Mouse (Mus musculus): Measurements from ENCODE around the gene Olfr1134.
"Not testable (repeated sequence)": the region's sequence is repeated elsewhere in the genome, so short reads cannot be mapped to it uniquely, and the experiment has no call there.

The Olfr1134 gene

DNA sequence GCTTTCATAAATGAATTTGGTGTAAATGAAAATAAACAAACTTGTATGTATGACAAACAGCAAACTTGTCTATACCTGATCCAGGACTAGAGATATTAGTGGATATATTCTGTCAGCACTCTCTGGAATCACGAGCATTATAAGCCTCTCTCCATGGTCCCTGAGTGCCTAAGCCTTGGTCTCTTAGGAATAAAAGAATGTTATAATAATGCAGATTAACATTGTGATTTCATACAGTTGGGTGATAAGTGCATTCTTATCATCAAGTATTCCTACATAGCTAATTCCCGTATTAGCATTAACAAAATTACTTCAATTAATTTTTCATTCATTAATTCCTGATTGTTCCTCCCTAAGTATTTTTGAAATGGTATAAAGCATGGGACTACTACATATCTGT, at the start of gene Olfr1134:
Olfr1134 (minus strand) TSS at position 101 of the 400 bp plus-strand sequence.
- DNase-seq (ENCODE audit: low read depth, low spot score): no peak

DNA sequence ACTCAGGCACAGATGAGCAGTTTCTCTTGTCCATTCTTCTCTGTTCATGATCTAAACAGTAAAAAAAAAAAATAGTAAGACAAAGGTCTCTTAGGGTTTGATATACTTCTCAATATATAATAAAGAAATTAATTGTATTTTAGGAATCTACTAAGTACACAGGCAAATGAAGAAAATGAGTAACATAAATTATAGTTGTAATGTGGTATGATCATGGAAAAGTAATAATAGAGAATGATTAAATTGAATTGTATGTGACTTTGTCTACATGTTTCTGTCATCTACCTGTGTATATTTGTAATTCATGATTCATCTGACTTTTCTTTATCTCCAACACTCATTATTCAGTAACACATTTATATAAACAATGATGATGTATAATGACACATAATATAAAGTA, 35.6 kb upstream of the Olfr1134 start, which contains the start of gene Olfr1136:
Olfr1136 (minus strand) TSS at position 101 of the 400 bp plus-strand sequence.
- no peak for DNase-seq (ENCODE audit: low read depth, low spot score)

DNA sequence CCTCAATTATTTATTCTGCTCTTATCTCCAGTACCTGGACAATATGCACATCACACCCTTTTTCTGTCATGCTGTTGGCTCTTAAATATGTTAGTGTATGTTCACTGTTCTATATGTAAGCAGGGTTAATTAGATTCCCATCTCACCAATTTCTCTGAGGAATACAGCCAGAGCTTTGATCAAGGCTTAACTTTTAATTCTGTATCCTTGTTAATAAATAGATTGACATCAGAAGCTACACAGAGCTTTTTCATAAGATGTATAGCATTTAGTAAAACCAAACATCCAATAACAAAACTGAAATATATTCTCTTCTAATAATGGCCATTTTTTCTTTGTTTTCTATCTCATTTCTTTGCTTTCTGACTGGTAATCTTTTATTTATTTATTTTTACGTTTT, 15.3 kb upstream of the Olfr1134 start, which contains the start of gene Olfr1135:
Olfr1135 (minus strand) TSS at position 101 of the 400 bp plus-strand sequence.
- no peak for DNase-seq (ENCODE audit: low read depth, low spot score)

- DNase-seq (ENCODE audit: low read depth, low spot score): no peak
Observed at GRCm38 (mm10) chr2:87647274-87647673, 11.0 kb downstream of the Olfr1134 start, which contains the start of gene Olfr1133. Gene Olfr1133 (minus strand): TSS chr2:87647374.

- DNase-seq (ENCODE audit: low read depth, low spot score): no peak
Observed at GRCm38 (mm10) chr2:87642441-87642840, 15.8 kb downstream of the Olfr1134 start.

DNA sequence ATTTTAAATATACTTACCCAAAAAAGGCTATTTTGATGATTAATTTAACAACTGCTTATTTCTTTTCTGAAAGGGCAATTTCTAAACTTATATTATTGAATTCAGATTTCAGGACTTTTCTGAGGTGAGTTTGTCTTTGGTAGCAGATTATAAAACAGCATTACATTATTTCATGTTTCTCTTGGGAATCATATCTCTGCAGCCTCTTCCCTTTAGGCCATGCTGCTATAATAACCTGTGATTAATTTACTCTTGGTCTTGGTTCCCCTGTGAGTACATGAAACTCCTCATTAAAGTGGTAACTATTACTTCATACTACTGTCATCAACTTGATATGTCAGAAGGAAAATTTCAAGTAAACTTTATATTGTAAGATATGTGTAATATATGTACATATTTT, 20.8 kb downstream of the Olfr1134 start, which contains the start of gene Olfr1132:
Olfr1132 (minus strand) TSS at position 101 of the 400 bp plus-strand sequence.
- DNase-seq (ENCODE audit: low read depth, low spot score): no peak

- DNase-seq (ENCODE audit: low read depth, low spot score): no peak
Observed at GRCm38 (mm10) chr2:87626804-87627203, 31.5 kb downstream of the Olfr1134 start, which contains the start of gene Olfr1131. Gene Olfr1131 (plus strand): TSS chr2:87627104.

- DNase-seq (ENCODE audit: low read depth, low spot score): not testable (repeated sequence)
Observed at GRCm38 (mm10) chr2:87605912-87606311, 52.3 kb downstream of the Olfr1134 start, which contains the start of gene Olfr1130. Gene Olfr1130 (plus strand): TSS chr2:87606212.

All from retina, postnatal 7 days (tissue).